Mouse (Mus musculus): ENCODE results near the gene Ankrd33b.

- TF ChIP-seq TAL1 (IDR thresholded peaks at IDR 0.05; ENCODE audit: low read length) (no peak), GATA1 (IDR thresholded peaks at IDR 0.05; ENCODE audit: low read length) (no peak)
These were observed 89.4 kb downstream of the Ankrd33b start for GRCm38 (mm10) chr15:31278090-31278489.
